Mouse (Mus musculus) lung, postnatal 0 days (tissue): Measurements from ENCODE around the gene Tnni1. TPM values are rescaled to one million over a fixed set of nuclear protein-coding genes. Genes with fewer than 3 reads are reported as not detected.

Source experiments
- ATAC-seq: fragments of 200-750 bp; cut with Nextera tagmentation; 2 replicates; pipeline ENCODE4 v1.8.0; 2017; ENCODE audit warnings: moderate library complexity
- DNase-seq: peaks from one replicate; pipeline ENCODE4 v3.0.0-alpha.2; 2016; ENCODE audit warnings: low spot score
- H3K27ac ChIP-seq: fragments of 300-500 bp; sonication (generic); 2 replicates; pipeline ENCODE4 v1.5.1; 2014; ENCODE audit warnings: antibody characterized with exemption, mild to moderate bottlenecking, low read length, mixed read lengths
- H3K27me3 ChIP-seq: fragments of 300-500 bp; sonication (generic); replicated peaks from 2 replicates; pipeline ENCODE4 v1.6.1; 2014; ENCODE audit warnings: low read length, mixed read lengths; ENCODE audit not compliant: insufficient read depth
- H3K36me3 ChIP-seq: fragments of 300-500 bp; sonication (generic); 2 replicates; pipeline ENCODE4 v1.6.1; 2014; ENCODE audit warnings: low read length, mixed read lengths; ENCODE audit not compliant: insufficient read depth
- H3K4me1 ChIP-seq: fragments of 300-500 bp; sonication (generic); 2 replicates; pipeline ENCODE4 v1.6.1; 2014; ENCODE audit warnings: antibody characterized with exemption, low read depth, low read length, mixed read lengths; ENCODE audit not compliant: insufficient read depth
- H3K4me2 ChIP-seq: fragments of 300-500 bp; sonication (generic); replicated peaks from 2 replicates; pipeline ENCODE4 v1.6.1; 2014; ENCODE audit warnings: low read depth, mild to moderate bottlenecking, low read length, moderate library complexity, mixed read lengths
- H3K4me3 ChIP-seq: fragments of 300-500 bp; sonication (generic); 2 replicates; pipeline ENCODE4 v1.5.1; 2014; ENCODE audit warnings: low read depth, low read length
- H3K9ac ChIP-seq: fragments of 300-500 bp; sonication (generic); replicated peaks from 2 replicates; pipeline ENCODE4 v1.6.1; 2014; ENCODE audit warnings: low read depth, mild to moderate bottlenecking
- H3K9me3 ChIP-seq: fragments of 300-500 bp; sonication (generic); 2 replicates; pipeline ENCODE4 v1.6.1; 2016; ENCODE audit warnings: low read length, mixed read lengths
- CTCF ChIP-seq: IDR thresholded peaks from 2 replicates; pipeline ENCODE4 v1.5.1; 2016; ENCODE audit warnings: antibody characterized with exemption, mild to moderate bottlenecking
- EP300 ChIP-seq: IDR thresholded peaks from 2 replicates; pipeline ENCODE4 v1.6.1; 2016; ENCODE audit warnings: antibody characterized with exemption, mild to moderate bottlenecking, control low read depth
- WGBS: fragments of 180-500 bp; shearing (Covaris S2); extraction: QIAGEN DNeasy Blood & Tissue Kit; methylation state at CpG from one replicate; pipeline ENCODE4 v1.1.7; 2014; 5-methylcytosine and 5-hydroxymethylcytosine counted together
- polyA plus RNA-seq: library from polyadenylated mRNA; unstranded; fragments of >200 nt; fragmentation: Nextera tagmentation; extraction: Ambion mirVana; gene quantifications from 2 replicates; pipeline ENCODE4 v1.2.1, GENCODE M21; 2015

The Tnni1 gene
- polyA plus RNA-seq, result 26.1 and 31.2 TPM in 2 replicates

- TF ChIP-seq CTCF, result no peak
- TF ChIP-seq EP300, result 0 out of 2 replicates have a peak, but pooled peaks have one; percentile 24
- peaks cover 5% of the 10 kb centered on the region; the same call in 1 of the 2 replicates for H3K4me1 ChIP-seq
Measured at GRCm38 (mm10) chr1:135778780-135779535, at the start of gene Tnni1. Gene Tnni1 (plus strand): TSS chr1:135779434.

GRCm38 (mm10) chr1:135729821-135730220 is 49.4 kb upstream of the Tnni1 start:
- TF ChIP-seq CTCF (no peak), EP300 (no peak)
- ATAC-seq (no peak), DNase-seq (peak; percentile 47)
- H3K4me1 ChIP-seq, result peaks cover 36% of the 10 kb centered on the region
- H3K36me3 ChIP-seq, result 0 out of 2 replicates have a peak, but pooled peaks cover 3% of the 10 kb centered on the region
- H3K9me3 ChIP-seq, result no peaks in the 10 kb centered on the region
- no peaks in the 10 kb centered on the region for H3K27me3 ChIP-seq
- 6% methylated on average over 4 of the region's 4 CpGs for WGBS
- H3K27ac ChIP-seq, result peak overlapping the region; percentile 94
- H3K4me2 ChIP-seq, result peak overlapping the region; percentile 75
- H3K4me3 ChIP-seq, result peak overlapping the region; percentile 75
- peak overlapping the region; percentile 93 for H3K9ac ChIP-seq

More at GRCm38 (mm10) chr1:135778780-135779535, at the start of gene Tnni1:
- no peak within 1 kb of the TSS for H3K4me2 ChIP-seq
- no peak within 1 kb of the TSS for H3K4me3 ChIP-seq
- ATAC-seq (peak; percentile 46), DNase-seq (peak; percentile 57)
- WGBS, result 12% methylated on average over 21 of the region's 22 CpGs
- no peaks in the 10 kb centered on the region for H3K36me3 ChIP-seq
- H3K9me3 ChIP-seq, result no peaks in the 10 kb centered on the region
- no peak within 1 kb of the TSS for H3K9ac ChIP-seq
- H3K27ac ChIP-seq, result no peak within 1 kb of the TSS
- no peaks in the 10 kb centered on the region for H3K27me3 ChIP-seq

GRCm38 (mm10) chr1:135730296-135730695 is 48.9 kb upstream of the Tnni1 start:
- Histone ChIP-seq H3K27me3 (no peaks in the 10 kb centered on the region), H3K4me3 (peak overlapping the region; percentile 75), H3K4me1 (peaks cover 40% of the 10 kb centered on the region), H3K9me3 (no peaks in the 10 kb centered on the region), H3K9ac (peak overlapping the region; percentile 93), H3K36me3 (0 out of 2 replicates have a peak, but pooled peaks cover 3% of the 10 kb centered on the region), H3K4me2 (peak overlapping the region; percentile 75), H3K27ac (peak overlapping the region; percentile 94)
- WGBS, result 2% methylated on average over 3 of the region's 3 CpGs
- peak; percentile 10 for ATAC-seq
- peak; percentile 69 for DNase-seq
- TF ChIP-seq EP300 (0 out of 2 replicates have a peak, but pooled peaks have one; percentile 42), CTCF (no peak)

- 17% methylated on average over 7 of the region's 7 CpGs for WGBS
- peak overlapping the region; percentile 94 for H3K27ac ChIP-seq
- peak overlapping the region; percentile 75 for H3K4me2 ChIP-seq
- DNase-seq (peak; percentile 74), ATAC-seq (no peak)
- H3K9me3 ChIP-seq, result no peaks in the 10 kb centered on the region
- peak overlapping the region; percentile 93 for H3K9ac ChIP-seq
- H3K4me3 ChIP-seq, result peak overlapping the region; percentile 75
- H3K36me3 ChIP-seq, result 0 out of 2 replicates have a peak, but pooled peaks cover 5% of the 10 kb centered on the region
- H3K27me3 ChIP-seq, result no peaks in the 10 kb centered on the region
- H3K4me1 ChIP-seq, result peaks cover 51% of the 10 kb centered on the region
- TF ChIP-seq CTCF, result no peak
- no peak for TF ChIP-seq EP300
Measured at GRCm38 (mm10) chr1:135731393-135731792, 47.8 kb upstream of the Tnni1 start.

- Histone ChIP-seq H3K9ac (peak overlapping the region; percentile 93), H3K27ac (peak overlapping the region; percentile 94), H3K4me2 (peak overlapping the region; percentile 75), H3K4me3 (peak overlapping the region; percentile 75), H3K9me3 (no peaks in the 10 kb centered on the region), H3K4me1 (peaks cover 58% of the 10 kb centered on the region), H3K36me3 (0 out of 2 replicates have a peak, but pooled peaks cover 6% of the 10 kb centered on the region), H3K27me3 (no peaks in the 10 kb centered on the region)
- no peak for TF ChIP-seq CTCF
- peak; percentile 95 for TF ChIP-seq EP300
- 18% methylated on average over 11 of the region's 11 CpGs for WGBS
- peak; percentile 81 for ATAC-seq
- peak; percentile 98 for DNase-seq
Measured at GRCm38 (mm10) chr1:135731897-135732684, 47.1 kb upstream of the Tnni1 start.
